Mouse (Mus musculus) G1E (cell line): ENCODE measurements around the gene Tmem108.

Source experiments
- CTCF ChIP-seq: IDR thresholded peaks from 2 replicates; pipeline ENCODE4 v1.5.1; 2012; ENCODE audit warnings: low read depth, low read length, inconsistent platforms, mixed read lengths
- GATA1 ChIP-seq: IDR thresholded peaks from 2 replicates; pipeline ENCODE4 v1.6.1; 2012; ENCODE audit warnings: borderline replicate concordance, low read length, inconsistent platforms, mixed read lengths

GRCm38 (mm10) chr9:103550661-103551248, 210.9 kb downstream of the Tmem108 start:
- no peak for TF ChIP-seq CTCF
- TF ChIP-seq GATA1 = no peak
